Mouse (Mus musculus): ENCODE measurements at regions not wholly inside any gene's neighbourhood (a gene's known extent, or its start where the extent isn't known, plus 50 kb on each side); places are given as distances from the start of the nearest gene placed in this dataset.

- TF ChIP-seq CTCF (IDR thresholded peaks at IDR 0.05) (no peak), EP300 (IDR thresholded peaks at IDR 0.05) (no peak)
Measured at GRCm38 (mm10) chr10:105095800-105096199, 478.5 kb downstream of the Tmtc2 start.

Measured in lung, postnatal 0 days (tissue).